Mouse (Mus musculus): ENCODE data around the gene Ly6g5b. TPM values are rescaled to one million over a fixed set of nuclear protein-coding genes. Genes with fewer than 3 reads are reported as not detected.
"Not testable (repeated sequence)": the region's sequence is repeated elsewhere in the genome, so short reads cannot be mapped to it uniquely, and the experiment has no call there.

The Ly6g5b gene
- polyA plus RNA-seq, 1 experiment: 1,986 TPM

GRCm38 (mm10) chr17:35140490-35140996 lies 25.3 kb upstream of the Ly6g5b start:
- DNase-seq (ENCODE audit: low read depth): no peak

- no peak for DNase-seq (ENCODE audit: low read depth)
These were observed 24.0 kb upstream of the Ly6g5b start for GRCm38 (mm10) chr17:35139269-35139668.

DNA sequence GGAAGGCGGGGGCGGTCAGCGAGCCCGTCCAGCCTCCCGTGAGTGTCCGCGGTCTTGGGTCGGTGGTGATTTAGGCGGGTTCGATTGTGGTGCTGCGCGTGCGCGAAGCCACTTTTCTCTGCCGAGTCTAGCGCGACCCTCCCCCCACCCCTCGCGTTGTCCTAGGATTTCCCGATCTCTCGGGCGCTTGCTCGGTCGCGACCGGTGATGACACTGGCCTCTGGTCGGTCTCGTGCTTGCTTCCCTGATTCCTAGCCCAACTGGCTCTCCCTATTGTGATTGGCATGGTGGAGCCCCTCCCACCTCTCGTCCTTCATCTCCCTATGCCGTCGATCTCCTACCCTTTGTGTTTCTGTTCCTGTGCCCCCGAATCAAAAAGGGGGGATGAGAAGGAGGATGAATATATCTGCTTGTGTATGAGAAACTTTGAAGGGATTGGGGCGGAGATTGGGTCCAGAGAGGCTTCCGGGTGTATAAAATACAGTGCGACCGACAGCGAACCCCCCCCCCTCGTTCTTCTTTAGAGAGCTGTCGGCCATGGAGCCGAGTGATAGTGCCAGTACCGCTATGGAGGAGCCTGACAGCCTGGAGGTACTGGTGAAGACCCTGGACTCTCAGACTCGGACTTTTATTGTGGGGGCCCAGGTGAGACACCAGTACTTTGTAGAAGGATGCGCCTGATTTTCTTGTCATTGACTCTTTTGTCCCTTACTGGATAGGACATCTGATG lies 20.5 kb upstream of the Ly6g5b start:
- no peak for DNase-seq (ENCODE audit: low read depth)

GRCm38 (mm10) chr17:35134801-35135590 lies 19.8 kb upstream of the Ly6g5b start, which contains the start of gene Bag6:
Bag6 (plus strand) TSS chr17:35135178.
- DNase-seq (ENCODE audit: low read depth): peak; percentile 67

DNA sequence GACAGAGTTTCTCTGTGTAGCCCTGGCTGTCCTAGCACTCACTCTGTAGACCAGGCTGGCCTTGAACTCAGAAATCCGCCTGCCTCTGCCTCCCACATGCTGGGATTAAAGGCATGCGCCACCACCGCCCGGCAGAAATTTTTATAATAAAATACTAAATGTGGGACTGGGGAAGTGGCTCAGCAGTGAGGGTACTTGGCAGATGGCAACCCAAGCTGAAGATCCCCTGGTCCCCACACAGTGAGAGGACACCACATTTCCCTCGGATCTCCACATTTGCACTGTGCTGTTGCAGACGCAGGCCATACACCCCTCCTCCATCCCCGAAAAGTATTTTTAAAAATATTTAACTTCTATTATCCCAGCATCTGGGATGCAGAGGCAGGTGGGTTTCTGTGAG lies 18.3 kb upstream of the Ly6g5b start:
- DNase-seq (ENCODE audit: low read depth): no peak

GRCm38 (mm10) chr17:35132174-35132560 lies 16.9 kb upstream of the Ly6g5b start:
- no peak for DNase-seq (ENCODE audit: low read depth)

DNA sequence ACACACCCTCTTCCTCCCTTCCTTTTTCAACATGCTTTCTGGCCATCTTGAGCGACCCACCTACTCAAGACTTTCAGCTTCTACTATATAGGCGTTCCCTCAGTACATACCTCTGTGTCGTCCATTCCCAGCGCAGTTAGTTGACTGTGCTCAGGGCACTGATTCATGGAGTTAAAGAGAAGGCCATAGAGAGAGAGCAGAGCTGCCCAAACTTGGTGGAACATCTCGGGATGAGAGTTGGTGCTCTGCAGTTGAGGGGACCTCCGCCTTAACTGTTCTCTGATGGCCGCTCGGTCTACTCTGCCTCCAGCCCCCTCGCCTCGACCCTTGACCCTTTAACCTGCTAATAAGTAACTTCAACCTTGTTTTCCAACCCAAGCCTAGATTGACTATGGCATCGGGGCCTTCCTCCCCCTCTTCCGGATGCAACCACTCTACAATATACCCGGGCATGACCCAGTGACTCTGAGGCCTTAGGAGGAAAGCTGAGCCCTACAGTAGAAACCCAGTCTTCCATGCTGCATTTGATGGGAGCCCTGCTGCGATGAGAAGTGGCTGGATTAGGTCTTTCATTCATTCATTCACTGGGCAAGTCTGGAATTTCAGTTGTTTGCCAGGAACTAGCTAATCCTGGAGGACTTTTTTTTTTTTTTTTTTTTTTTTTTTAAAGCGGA lies 16.4 kb upstream of the Ly6g5b start, which contains the start of gene Apom:
Gene Apom (minus strand): TSS at position 551 of the 674 bp plus-strand sequence.
- DNase-seq (ENCODE audit: low read depth): no peak

- no peak for DNase-seq (ENCODE audit: low read depth)
These were observed 15.8 kb upstream of the Ly6g5b start for GRCm38 (mm10) chr17:35131038-35131437.

GRCm38 (mm10) chr17:35128996-35129395 lies 13.8 kb upstream of the Ly6g5b start:
- no peak for DNase-seq (ENCODE audit: low read depth)

DNA sequence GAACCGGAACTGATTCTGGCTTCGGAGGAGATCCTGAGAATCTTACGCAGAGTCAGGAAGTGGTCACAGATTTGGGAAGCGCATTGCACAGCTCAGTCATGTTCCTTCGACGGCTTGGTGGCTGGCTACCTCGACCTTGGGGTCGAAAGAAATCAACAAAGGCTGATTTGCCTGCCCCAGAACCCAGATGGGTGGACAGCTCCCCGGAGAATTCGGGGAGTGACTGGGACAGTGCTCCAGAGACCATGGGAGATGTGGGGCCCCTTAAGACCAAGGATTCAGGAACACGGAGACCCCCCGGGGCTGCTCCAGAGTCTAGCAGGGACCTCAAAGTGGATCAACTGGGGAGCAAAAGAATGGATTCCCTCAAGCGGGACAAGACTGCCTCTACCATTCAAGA lies 11.8 kb upstream of the Ly6g5b start:
- DNase-seq (ENCODE audit: low read depth): no peak

DNA sequence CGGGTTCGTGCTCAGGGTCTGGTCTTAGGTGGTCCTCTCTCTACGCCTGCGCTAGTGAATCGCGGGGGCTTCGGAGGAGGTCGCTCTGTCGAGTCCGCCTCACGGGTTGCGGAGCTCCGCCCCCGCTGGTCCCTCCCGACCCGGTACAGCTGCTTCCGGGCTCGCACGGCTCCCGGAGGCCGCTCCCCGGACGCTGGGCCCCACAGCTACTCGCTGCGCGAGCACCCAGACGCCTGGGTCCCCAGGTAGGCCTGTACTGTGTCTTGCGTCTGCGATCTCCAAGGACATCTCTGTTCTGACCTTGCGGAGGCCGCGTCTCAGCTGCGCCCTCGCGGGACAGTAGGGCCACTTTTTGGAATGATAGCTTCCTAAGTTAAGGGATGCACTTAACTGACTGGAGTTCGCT lies 11.0 kb upstream of the Ly6g5b start, which contains the start of gene D17H6S53E:
Gene D17H6S53E (plus strand): TSS at position 168 of the 406 bp plus-strand sequence.
- no peak for DNase-seq (ENCODE audit: low read depth)

DNA sequence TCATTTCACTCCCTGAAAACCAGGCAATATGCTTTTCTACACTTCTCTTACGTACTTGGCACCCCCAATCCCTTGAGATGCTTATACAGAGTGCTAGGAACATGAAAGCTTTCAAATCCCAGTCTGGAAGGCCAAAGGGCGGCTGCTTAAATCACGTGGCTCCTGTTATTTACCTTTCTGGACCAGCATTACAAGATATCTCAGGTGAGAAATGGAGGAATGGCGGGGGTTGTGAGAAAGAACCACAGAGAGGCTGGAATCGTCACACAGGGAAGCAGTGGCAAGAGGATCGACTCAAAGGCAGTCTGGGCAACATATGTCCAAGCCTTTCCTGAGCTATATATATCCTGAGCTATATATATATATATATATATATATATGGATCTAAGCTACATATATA lies 10.3 kb upstream of the Ly6g5b start:
- no peak for DNase-seq (ENCODE audit: low read depth)

DNA sequence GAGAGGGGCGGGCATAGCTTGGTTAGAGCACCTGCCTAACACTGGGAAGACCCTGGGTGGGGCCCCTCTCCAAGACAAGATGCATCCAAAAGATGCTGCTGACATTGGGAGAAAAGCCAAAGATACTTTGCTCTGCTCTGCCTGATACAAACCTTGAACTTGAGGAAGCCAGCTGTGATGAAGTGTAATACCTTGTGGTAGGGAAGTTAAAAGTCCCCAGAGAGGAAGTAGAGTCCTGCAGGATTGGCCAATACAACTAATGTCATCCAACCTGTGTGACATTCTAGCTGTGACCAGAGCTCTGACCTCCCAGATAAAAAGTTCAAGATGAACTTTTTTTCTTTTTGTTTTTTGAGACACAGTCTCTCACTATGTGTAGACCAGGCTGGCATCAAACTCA lies 9.9 kb upstream of the Ly6g5b start:
- DNase-seq (ENCODE audit: low read depth): no peak

DNA sequence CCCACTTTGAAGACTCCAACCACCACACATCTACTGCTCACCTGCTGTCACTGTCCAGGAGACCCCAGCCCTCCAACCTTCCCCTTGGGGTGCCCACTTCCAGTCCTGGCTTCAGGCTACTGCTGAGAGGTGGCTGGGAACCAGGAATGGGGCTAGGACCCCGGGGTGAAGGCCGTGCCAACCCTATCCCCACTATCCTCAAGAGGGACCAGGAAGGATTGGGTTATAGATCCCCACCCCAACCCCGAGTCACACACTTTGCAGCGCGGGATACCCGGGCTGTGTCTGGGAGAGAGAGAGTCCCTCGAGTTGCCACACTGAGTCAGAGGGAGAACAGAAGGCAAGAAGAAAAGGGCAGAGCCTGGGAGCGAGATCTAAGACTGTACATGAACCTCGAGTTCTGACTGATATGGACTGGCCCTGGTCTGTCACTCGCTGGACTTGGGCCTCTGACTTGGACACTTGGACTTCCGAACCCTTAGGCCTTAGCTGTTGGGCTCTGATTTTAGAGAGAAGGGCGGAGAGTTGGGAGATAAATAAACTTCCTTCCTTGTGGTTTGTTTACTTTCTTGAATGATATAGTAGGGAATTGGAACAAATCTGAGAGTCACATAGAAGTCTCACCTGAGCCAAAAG lies 9.2 kb upstream of the Ly6g5b start:
- not testable (repeated sequence) for DNase-seq (ENCODE audit: low read depth)

- DNase-seq (ENCODE audit: low read depth): not testable (repeated sequence)
These were observed 8.1 kb upstream of the Ly6g5b start for GRCm38 (mm10) chr17:35123287-35123686.

GRCm38 (mm10) chr17:35121871-35122303 lies 6.7 kb upstream of the Ly6g5b start, which contains the start of gene Csnk2b:
Csnk2b (minus strand) TSS chr17:35122053.
- DNase-seq (ENCODE audit: low read depth): no peak

DNA sequence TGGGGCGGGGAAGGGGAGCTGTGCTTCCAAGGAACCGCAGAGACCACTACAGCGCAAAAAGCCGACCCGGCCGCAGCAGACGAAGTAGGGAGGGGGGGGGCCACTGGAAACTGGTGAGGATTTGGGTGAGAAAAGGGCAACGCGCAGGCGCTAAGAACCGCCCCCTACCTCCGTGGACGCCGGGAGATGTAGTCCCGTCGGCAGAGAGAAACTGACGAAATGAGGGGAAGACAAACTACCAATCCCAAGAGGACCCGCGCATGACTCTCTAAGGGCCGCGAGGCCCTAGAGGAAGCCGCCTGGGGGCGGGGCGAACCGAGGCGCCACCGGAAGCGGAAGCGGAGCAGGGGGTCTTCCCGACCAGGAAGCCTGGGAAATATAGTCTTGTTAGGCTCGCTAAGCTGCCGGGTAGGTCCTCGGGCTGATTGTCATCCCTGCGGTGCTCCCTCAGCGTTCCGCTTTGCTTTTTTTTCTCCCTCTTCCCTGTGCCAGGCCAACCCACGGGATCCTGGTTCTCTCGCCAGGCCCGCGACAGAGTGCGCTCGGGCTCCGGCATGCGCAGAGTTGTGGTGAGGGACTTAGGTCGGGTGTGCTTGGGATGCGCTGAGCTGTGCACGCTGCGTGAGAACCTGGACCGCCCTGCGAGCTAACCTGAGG lies 6.0 kb upstream of the Ly6g5b start, which contains the start of gene Gpank1:
Gene Gpank1 (plus strand): TSS at position 313 of the 657 bp plus-strand sequence.
- DNase-seq (ENCODE audit: low read depth): peak; percentile 81

DNA sequence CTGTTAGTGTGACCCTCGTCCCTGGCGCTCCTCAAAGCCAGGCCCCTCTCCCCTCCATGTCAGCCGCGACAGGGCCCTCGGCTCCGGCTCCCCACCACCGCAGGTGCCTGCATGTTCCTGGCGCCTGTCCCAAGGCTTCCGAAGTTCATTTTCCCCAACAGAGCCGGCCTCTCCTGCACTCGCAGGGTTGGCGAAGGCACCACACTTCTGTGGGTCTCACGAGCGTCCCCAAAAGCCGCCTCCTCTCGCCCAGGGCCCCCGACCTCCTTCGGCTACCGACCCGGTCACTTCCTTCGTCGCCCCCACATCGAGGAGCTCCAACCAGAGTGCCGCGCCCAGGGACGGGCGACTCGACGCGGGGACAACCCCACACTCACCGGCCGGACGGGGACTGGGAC lies 5.5 kb upstream of the Ly6g5b start:
- no peak for DNase-seq (ENCODE audit: low read depth)

DNA sequence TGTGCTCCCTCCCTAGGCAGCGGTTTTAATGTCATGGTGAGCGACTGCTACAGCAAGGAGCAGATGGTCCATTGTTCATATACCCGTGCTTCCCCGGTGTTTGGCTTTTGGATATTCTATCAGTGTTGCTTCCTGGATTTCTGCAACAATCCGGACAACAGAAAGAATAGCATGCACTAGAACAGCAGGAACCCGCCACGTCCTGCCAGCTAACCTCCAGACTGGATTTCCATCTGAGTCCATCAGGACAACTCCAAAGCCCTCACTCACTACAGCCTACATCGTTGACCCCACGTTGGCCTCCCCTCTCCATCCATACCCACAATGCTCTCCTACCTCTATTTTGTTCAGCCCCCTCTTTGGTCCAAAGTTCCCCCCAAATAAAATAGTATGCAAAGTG lies 3.5 kb downstream of the Ly6g5b start:
- DNase-seq (ENCODE audit: low read depth): no peak

DNA sequence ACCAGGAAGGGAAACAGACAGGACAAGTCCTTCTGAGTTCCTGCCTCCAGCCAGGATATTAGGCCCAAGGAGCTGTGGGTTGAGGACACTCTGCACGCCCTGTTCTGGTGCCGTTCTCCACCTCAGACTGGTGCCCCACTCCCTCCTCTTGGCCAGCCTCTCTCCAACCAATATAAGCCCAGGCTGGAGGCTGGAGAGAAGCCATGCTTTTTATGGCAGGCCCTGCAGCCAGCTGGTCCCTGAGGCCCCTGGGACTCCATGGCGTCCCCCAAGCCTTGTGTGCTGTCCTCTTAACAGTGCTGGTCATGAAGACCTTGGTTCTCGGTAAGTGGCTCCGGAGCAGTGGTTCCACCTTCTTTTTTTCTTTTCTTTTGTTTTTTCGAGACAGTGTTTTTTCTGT lies 7.1 kb downstream of the Ly6g5b start, which contains the start of gene Ly6g5c:
Gene Ly6g5c (plus strand): TSS at position 183 of the 400 bp plus-strand sequence.
- no peak for DNase-seq (ENCODE audit: low read depth)

DNA sequence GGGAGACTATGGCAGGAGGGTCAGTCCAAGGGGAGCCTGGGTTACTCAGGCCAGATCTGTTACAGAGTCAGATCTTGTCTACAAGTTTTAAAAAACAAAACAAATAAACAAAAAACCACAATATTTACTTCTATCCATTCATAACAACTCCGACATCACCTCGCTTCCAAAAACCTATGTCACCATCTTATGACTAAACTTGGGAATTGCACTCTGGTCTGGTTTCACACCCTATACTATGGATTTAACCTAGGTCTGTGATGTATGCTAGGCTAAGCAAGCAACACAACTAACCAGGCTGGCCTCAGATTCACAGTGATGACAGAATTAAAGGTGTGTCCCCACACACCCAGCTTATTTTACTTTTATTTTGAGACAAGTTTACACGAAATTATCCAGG lies 8.7 kb downstream of the Ly6g5b start:
- DNase-seq (ENCODE audit: low read depth): no peak
